Mouse (Mus musculus): Measurements from ENCODE around the gene Dmkn.
"Not testable (repeated sequence)": the region's sequence is repeated elsewhere in the genome, so short reads cannot be mapped to it uniquely, and the experiment has no call there.

The Dmkn gene

DNA sequence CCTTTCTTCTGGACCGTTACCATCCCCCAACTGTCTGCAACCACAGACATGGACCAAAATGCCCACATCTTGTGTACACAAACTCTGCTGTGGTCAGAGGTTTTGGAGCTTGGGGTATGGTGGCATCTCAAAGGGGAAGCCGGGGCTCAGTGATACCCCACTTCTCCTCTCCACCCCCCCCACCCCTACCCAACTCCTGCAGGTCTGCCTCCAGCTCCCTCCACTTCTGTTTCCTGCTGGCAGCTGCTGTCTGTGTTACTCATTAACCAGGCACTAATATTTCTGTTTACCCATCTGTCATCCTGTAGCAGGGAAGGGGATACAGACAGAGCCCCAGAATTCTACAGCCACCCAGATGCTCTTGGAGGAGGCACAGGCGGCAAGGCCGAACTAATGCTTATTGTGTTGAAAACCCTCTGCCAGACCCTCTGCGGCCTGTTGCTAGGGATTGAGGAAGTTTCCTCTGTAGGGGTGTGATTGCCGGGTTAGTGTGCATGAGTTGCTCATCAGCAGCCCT, 48.8 kb downstream of the Dmkn start:
- no peak for DNase-seq (ENCODE audit: low spot score)

DNA sequence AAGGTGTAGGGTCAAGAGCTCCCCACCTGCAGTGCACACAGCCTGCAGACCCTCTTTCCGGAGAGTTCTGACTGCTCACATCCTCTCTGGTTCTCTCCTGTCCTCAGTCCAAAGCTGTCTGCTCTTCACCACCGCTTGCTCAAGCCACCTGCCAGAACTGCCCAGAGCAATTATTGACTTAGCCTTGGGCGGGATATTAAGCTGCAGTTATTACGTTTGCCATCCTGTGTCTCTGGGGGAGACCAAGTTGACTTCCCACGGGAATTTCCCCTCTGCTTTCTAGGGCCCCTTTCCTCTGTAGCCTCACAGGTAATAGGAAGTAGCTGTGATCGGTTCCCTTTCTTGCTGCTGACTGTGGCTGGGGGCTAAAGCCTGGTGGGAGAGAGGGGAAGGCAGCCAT, 56.6 kb downstream of the Dmkn start:
- DNase-seq (ENCODE audit: low spot score), result no peak

DNA sequence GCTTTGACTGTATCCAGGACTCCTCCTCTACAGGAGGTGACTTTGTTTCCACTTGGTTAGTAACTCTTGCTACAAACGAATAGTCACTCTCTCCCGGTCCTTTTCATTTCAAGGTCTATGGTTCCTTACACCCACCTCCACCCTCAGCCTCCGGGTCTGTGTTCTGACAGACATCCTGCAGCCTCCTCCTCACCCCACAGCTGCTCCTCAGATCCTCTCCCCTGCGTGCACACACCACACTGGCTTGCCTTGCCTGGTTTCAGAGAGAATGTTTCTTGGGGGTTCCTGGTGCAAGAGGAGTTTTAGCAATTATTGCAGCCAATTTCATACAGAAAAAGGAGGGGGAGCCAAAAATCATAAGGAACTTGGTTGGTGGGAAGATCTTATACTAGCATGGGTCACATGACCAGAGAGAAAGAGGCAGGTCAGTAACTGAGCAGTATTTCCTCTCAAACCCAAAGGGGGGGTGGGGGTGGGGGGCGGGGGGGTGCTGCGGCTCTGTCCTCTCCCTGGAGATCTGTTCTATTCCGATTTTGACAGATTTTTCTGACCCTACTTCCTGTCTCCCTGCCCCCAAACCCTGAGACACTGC, 57.4 kb downstream of the Dmkn start:
- DNase-seq (ENCODE audit: low spot score), result no peak

DNA sequence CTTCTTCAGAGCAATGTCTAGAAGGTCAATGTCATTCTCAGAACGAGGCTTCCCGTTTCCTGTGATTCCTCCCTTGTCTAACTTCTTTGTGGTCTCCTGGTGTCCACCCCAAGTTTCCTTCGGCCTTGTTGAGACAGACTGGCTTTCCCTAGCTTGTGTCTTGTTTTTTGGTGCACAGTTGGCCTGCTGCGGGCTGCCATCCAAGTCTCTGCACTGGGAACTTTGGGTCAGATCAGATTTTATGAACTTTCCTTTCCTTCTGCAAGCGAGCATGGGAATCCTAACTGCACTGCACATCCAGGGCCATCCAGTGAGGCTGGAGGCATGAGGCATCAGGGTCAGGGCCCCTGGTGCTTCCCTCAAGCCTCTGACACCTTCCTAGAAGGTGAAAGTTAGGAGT, 58.0 kb downstream of the Dmkn start:
- DNase-seq (ENCODE audit: low spot score), result no peak

DNA sequence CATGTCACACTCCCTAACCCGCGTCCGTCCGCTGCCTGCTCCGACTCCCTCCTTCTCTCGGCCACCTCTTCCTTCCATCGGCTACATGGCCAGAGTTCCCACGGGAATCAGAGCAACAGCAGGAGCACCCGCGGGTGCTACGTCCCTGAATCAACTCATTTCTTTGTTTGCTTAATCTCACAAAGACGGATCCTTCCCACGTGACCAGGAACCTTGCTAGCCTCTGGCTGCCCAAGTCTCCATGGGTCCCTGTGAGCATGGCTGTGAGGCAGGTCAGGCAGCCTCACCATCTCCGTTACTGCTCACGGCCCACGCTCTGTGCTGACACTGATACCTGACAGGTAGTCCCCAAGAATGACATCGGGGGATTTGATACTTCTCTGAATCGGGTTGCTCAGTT, 60.1 kb downstream of the Dmkn start, which contains the start of gene Ffar2:
Gene Ffar2 (minus strand): TSS at position 101 of the 400 bp plus-strand sequence.
- DNase-seq (ENCODE audit: low spot score), result no peak

DNA sequence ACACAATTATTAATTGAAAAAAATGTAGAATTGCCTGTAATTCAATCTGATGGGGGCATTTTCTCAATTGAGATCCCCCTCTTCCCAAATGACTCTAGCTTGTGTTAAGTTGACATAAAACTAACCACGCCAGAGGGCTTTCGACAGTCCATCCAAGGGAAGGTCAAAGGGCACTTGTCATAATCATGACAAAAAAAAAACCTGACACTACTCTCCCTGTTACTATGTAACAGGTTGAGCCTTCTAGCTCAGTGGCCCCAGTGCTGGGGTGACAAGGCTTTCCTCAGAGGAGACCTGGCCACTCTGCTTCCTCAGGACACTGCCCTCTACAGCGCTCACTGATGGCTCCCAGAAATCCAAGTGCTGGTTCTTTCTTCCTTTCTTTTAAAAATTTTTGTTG, 60.8 kb downstream of the Dmkn start:
- no peak for DNase-seq (ENCODE audit: low spot score)

DNA sequence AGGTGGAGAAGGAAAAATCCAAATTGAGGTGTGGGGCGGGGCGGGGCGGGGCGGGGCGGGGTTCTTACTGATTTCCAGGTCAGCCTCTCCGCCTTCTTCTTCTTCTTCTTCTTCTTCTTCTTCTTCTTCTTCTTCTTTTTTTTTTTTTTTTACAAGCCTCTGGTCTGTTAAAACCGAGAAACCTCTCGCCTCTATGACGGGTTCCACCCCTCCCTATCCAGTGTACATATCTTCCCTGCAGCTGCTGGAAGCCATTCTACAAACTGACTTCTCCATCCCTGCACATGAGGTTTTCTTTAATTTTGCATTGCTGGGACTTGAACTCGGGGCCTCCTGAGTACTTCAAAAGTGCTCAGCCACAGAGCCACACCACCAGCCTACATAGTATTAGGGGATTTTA, 63.1 kb downstream of the Dmkn start:
- no peak for DNase-seq (ENCODE audit: low spot score)

DNA sequence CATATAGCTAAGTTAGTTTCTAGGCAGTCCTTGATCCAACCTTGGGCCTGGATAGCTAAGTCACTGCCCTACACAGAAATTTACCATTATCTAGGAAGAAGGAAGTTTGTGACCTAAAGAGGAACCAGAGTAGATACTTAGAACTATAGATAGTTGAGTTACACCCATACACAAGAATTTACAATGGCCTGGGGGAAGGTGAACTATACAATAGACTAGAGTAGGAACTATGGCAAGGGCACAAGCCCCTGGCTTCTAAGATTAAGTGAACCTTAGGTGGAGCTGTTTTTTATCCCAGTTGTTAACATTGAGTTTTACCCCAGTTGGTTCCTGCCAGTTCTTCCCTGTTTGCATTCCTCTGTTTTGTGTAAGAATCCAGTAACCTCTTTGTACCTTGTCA, 65.3 kb downstream of the Dmkn start:
- DNase-seq (ENCODE audit: low spot score), result not testable (repeated sequence)

DNA sequence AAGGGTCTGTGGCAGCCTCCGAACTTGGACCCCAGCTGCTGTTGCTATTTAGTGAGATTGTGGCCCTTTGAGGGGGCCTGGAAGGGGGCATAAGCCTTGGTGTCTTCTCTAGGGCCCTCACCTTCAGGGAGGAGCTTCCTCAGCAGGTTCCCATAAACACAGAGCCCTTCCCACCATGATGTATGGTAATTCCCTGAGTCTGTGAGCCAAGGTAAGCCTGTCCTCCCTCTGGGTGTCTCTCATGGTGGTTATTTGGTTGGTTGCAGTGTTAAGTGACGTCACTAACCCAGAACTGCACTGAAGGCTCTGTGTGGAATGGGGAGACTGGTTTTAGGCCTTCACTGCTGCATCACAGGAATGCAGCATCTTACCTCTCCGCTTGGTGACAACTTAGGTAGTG, 65.9 kb downstream of the Dmkn start:
- DNase-seq (ENCODE audit: low spot score), result no peak

Data from urinary bladder, postnatal 10 days (tissue).